Mouse (Mus musculus) adrenal gland, postnatal 10 days (tissue): ENCODE data around the gene Armc2. TPM values are rescaled to one million over a fixed set of nuclear protein-coding genes. Genes with fewer than 3 reads are reported as not detected.

ENCODE experiments used
- DNase-seq: peaks from one replicate; pipeline ENCODE4 v3.0.0; 2021; ENCODE audit warnings: mixed read lengths
- total RNA-seq, 2 experiments: library from RNA; stranded (reverse); gene quantifications; 2 replicates each; pipeline ENCODE4 v1.2.3; 2021

Gene Armc2
- total RNA-seq, 2 experiments from 2014 or later, result 0.84 to 3.0 TPM

DNA sequence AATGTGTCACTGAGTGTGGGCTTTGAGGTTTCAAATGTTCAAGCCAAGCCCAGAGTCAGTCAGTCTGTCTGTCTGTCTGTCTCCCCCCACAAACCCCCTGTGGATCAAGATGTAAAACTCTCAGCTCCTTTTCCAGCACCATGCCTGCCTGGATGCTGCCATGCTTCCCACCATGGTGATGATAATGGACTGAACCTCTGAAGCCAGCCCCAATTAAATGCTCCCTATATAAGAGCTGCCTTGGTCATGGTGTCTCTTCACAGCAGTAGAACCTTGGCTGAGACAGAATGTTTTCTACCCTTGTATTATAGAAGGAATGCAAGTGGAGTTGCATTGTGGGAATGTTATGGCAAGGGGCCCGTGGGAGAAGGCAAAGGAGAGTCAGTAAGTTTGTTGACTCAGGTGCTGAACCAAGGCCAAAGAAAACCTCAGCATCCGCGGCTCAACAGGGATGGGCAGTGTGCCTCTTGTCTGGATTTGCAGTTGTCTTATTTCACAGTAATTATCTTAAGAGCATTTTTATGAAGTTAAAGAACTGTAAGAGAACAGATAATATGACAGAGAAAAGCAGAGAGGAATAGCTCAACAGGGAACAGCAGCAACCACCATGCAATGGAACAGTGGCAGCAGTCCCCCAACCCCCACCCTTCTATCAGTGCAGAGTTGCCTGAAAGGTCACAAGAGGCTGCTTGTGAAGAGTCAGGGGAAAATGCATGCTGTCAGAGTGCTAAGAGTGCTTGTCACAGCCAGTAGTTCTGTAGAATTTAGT lies 152.0 kb downstream of the Armc2 start:
- DNase-seq, result no peak

Other genes starting within 250 kb of the Armc2 start
- 10 to 100 TPM in 1 of 2 experiments, 1 to 10 TPM in 1; 8.8 to 10.2 TPM for gene Cep57l1, start 208.6 kb downstream of the Armc2 start, total RNA-seq
- gene Sesn1, start 208.5 kb downstream of the Armc2 start, total RNA-seq, result 10 to 100 TPM; 25.4 to 26.4 TPM